Mouse (Mus musculus): ENCODE data around the gene Glod4. TPM values are rescaled to one million over a fixed set of nuclear protein-coding genes. Genes with fewer than 3 reads are reported as not detected.
A peak's percentile ranks its signal among the peaks of the same experiment; 100 is the strongest.

The Glod4 gene
- total and polyA plus RNA-seq, 2 experiments from 2014 or later = 63.5 to 116 TPM

DNA sequence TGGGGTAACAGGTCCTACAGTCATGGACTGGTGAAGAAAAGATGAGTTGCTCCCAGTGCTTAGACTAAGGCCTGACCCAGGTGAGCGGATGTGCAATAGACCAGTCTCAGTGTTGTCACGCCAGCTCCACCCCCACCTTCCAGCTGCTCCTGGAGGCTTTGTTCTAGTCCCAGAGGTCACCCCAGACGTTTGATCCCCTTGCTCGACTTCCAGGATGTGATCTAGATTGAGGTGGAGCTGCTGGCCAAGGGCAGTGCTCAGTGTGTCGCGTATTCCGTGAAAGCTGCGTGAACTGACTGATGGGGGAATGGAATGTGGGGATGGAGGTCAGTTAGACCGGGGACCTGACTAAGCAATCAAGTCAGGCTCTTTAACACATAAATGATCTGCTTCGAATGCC, 43.8 kb upstream of the Glod4 start:
- no peak for TF ChIP-seq CTCF (IDR thresholded peaks at IDR 0.05)
- H3K27ac ChIP-seq (ENCODE audit: low read depth, low read length) = no peak overlapping the region
- H3K36me3 ChIP-seq (ENCODE audit: insufficient read depth, low read length) = no peaks in the 10 kb centered on the region
- ATAC-seq (ENCODE audit: low FRiP score) = no peak
- no peak for DNase-seq (ENCODE audit: low spot score)
- no peaks in the 10 kb centered on the region for H3K9me3 ChIP-seq (ENCODE audit: low read length)
- 49% methylated on average over 10 of the region's 10 CpGs for WGBS
- H3K9ac ChIP-seq (replicated peaks; ENCODE audit: low read length, poor library complexity, severe bottlenecking) = no peak overlapping the region
- no peak overlapping the region for H3K4me3 ChIP-seq (ENCODE audit: low read depth, low read length)
- no peaks in the 10 kb centered on the region for H3K27me3 ChIP-seq (ENCODE audit: insufficient read depth, low read length)
- H3K4me2 ChIP-seq (ENCODE audit: low read depth, low read length, poor library complexity, severe bottlenecking) = no peak overlapping the region
- no peaks in the 10 kb centered on the region for H3K4me1 ChIP-seq (ENCODE audit: insufficient read depth, low read length)

DNA sequence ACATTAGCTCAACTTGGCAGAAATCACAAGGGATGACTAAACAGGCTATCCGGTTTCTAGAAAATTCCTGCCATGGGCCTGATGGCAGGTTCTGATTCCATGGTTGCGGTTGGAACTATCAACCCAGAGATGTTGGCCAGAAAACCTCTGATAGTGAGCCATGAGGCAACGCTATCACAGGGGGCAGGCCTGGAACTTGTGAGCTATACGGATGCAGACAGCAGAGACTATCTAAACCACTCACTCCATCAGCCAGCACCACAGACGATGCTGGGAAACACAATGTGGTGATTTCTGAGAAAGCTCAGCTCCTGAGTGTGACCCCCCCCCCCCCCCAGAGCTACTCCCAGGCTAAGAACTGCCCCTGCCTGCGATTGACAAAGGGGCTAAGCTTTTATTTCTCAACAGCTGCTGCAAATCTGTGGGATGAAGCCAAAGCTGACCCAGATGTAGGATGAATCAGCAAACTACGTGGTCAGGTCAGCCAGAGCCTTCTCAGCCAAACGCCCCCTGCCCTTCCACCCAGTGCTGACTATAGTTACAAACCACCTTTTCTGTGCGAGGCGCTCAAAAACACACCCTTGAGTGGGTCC, 43.1 kb upstream of the Glod4 start:
- DNase-seq (ENCODE audit: low spot score) (no peak), ATAC-seq (ENCODE audit: low FRiP score) (no peak)
- Histone ChIP-seq H3K9ac (replicated peaks; ENCODE audit: low read length, poor library complexity, severe bottlenecking) (no peak overlapping the region), H3K27me3 (ENCODE audit: insufficient read depth, low read length) (no peaks in the 10 kb centered on the region), H3K4me2 (ENCODE audit: low read depth, low read length, poor library complexity, severe bottlenecking) (no peak overlapping the region), H3K36me3 (ENCODE audit: insufficient read depth, low read length) (no peaks in the 10 kb centered on the region), H3K9me3 (ENCODE audit: low read length) (no peaks in the 10 kb centered on the region), H3K4me1 (ENCODE audit: insufficient read depth, low read length) (no peaks in the 10 kb centered on the region), H3K27ac (ENCODE audit: low read depth, low read length) (no peak overlapping the region), H3K4me3 (ENCODE audit: low read depth, low read length) (no peak overlapping the region)
- WGBS = 71% methylated on average over 10 of the region's 10 CpGs
- no peak for TF ChIP-seq CTCF (IDR thresholded peaks at IDR 0.05)

DNA sequence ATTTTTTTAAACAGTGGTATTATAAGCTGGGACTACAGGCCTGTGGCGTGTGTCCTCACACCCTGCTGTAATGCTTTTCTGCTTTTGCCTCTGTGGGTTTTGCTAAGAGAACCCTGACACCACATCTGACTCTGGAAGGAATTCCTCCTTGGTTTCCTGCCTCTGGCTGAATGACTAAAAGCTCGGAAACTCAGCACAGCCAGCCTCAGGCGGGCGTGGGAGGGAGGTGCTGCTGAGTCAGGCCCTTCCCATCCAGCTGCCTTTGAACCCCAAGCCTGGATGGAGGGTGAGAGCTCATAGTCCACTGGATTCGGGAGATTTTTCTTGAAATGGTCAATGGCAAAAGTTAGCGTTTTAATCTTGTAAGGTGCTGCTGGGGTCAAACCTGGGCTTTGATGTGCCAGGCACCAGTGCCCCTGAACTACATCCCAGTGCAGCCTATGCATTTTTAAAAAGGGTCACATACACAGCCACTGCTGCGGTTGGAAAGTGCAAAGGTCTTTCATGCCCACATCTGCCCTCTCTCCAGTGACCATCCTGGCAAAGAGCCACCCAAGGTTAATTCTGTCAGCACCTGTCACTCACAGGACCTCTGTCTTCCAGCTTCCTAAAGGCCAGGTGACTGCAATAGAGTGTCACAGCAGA, 42.0 kb upstream of the Glod4 start:
- H3K27me3 ChIP-seq (ENCODE audit: insufficient read depth, low read length) = no peaks in the 10 kb centered on the region
- H3K4me1 ChIP-seq (ENCODE audit: insufficient read depth, low read length) = no peaks in the 10 kb centered on the region
- no peak overlapping the region for H3K4me2 ChIP-seq (ENCODE audit: low read depth, low read length, poor library complexity, severe bottlenecking)
- H3K9me3 ChIP-seq (ENCODE audit: low read length) = no peaks in the 10 kb centered on the region
- H3K4me3 ChIP-seq (ENCODE audit: low read depth, low read length) = no peak overlapping the region
- no peak for DNase-seq (ENCODE audit: low spot score)
- no peak overlapping the region for H3K9ac ChIP-seq (replicated peaks; ENCODE audit: low read length, poor library complexity, severe bottlenecking)
- H3K27ac ChIP-seq (ENCODE audit: low read depth, low read length) = no peak overlapping the region
- ATAC-seq (ENCODE audit: low FRiP score) = no peak
- no peaks in the 10 kb centered on the region for H3K36me3 ChIP-seq (ENCODE audit: insufficient read depth, low read length)
- no peak for TF ChIP-seq CTCF (IDR thresholded peaks at IDR 0.05)
- 63% methylated on average over 7 of the region's 7 CpGs for WGBS

DNA sequence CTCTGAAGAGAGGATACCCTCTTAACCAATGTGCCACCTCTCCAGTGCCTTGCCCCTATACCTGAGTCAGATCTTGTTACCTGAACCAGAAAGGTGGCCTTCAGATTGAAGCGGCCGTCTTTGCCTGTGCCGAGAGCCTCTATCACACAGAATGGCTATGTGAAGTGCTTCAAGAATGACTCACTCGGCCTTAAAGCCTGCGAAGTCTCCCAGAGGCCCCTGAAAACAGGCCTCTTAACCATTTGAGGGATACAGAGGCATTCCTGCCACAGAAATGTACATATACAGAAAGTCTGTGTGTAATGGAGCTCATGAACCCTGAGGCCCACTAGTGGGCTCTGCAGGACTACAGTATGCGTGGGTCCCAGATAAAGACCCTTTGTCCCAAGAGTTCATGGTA, 40.3 kb upstream of the Glod4 start:
- ATAC-seq (ENCODE audit: low FRiP score) (no peak), DNase-seq (ENCODE audit: low spot score) (no peak)
- Histone ChIP-seq H3K27ac (ENCODE audit: low read depth, low read length) (no peak overlapping the region), H3K27me3 (ENCODE audit: insufficient read depth, low read length) (no peaks in the 10 kb centered on the region), H3K9me3 (ENCODE audit: low read length) (no peaks in the 10 kb centered on the region), H3K36me3 (ENCODE audit: insufficient read depth, low read length) (no peaks in the 10 kb centered on the region), H3K4me1 (ENCODE audit: insufficient read depth, low read length) (no peaks in the 10 kb centered on the region), H3K4me2 (ENCODE audit: low read depth, low read length, poor library complexity, severe bottlenecking) (no peak overlapping the region), H3K4me3 (ENCODE audit: low read depth, low read length) (no peak overlapping the region), H3K9ac (replicated peaks; ENCODE audit: low read length, poor library complexity, severe bottlenecking) (no peak overlapping the region)
- TF ChIP-seq CTCF (IDR thresholded peaks at IDR 0.05) = peak; percentile 11; the same call in 1 of the 2 replicates
- WGBS = 96% methylated on average over 6 of the region's 6 CpGs

- Histone ChIP-seq H3K4me1 (ENCODE audit: insufficient read depth, low read length) (no peaks in the 10 kb centered on the region), H3K27me3 (ENCODE audit: insufficient read depth, low read length) (no peaks in the 10 kb centered on the region), H3K36me3 (ENCODE audit: insufficient read depth, low read length) (no peaks in the 10 kb centered on the region), H3K27ac (ENCODE audit: low read depth, low read length) (no peak overlapping the region), H3K4me3 (ENCODE audit: low read depth, low read length) (no peak overlapping the region), H3K9ac (replicated peaks; ENCODE audit: low read length, poor library complexity, severe bottlenecking) (no peak overlapping the region), H3K9me3 (ENCODE audit: low read length) (no peaks in the 10 kb centered on the region), H3K4me2 (ENCODE audit: low read depth, low read length, poor library complexity, severe bottlenecking) (no peak overlapping the region)
- DNase-seq (ENCODE audit: low spot score) (no peak), ATAC-seq (ENCODE audit: low FRiP score) (no peak)
- 58% methylated on average over 2 of the region's 2 CpGs for WGBS
- TF ChIP-seq CTCF (IDR thresholded peaks at IDR 0.05) = no peak
Observed at GRCm38 (mm10) chr11:76279971-76280370, 36.4 kb upstream of the Glod4 start.

- Histone ChIP-seq H3K9ac (replicated peaks; ENCODE audit: low read length, poor library complexity, severe bottlenecking) (no peak overlapping the region), H3K4me3 (ENCODE audit: low read depth, low read length) (no peak overlapping the region), H3K9me3 (ENCODE audit: low read length) (no peaks in the 10 kb centered on the region), H3K27ac (ENCODE audit: low read depth, low read length) (peak overlapping the region; percentile 48), H3K27me3 (ENCODE audit: insufficient read depth, low read length) (no peaks in the 10 kb centered on the region), H3K4me1 (ENCODE audit: insufficient read depth, low read length) (no peaks in the 10 kb centered on the region), H3K4me2 (ENCODE audit: low read depth, low read length, poor library complexity, severe bottlenecking) (no peak overlapping the region), H3K36me3 (ENCODE audit: insufficient read depth, low read length) (no peaks in the 10 kb centered on the region)
- TF ChIP-seq CTCF (IDR thresholded peaks at IDR 0.05) = no peak
- WGBS = 53% methylated on average over 14 of the region's 14 CpGs
- DNase-seq (ENCODE audit: low spot score) (peak; percentile 67), ATAC-seq (ENCODE audit: low FRiP score) (no peak)
Observed at GRCm38 (mm10) chr11:76278960-76279852, 35.7 kb upstream of the Glod4 start.

Data from midbrain, postnatal 0 days (tissue).